In the genomic region with DNA sequence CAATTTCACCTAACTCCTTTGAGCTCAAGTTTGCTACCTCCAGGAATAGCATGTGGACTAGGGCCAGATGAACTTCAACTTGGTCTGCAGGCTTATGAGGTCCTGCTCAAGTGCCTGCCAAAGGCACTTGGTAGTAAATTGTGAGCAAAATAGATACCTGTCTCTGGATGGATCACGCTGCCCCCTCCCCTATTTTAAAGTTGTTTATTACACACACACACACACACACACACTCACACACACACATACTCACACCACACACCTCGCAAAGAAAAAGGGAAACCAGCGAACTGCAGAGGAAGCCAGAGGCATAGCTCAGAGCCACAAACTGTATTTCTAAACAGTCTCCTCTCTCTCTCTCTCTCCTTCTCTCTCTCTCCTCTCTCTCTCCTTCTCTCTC, we compare ENCODE assay signal across 10 mouse cellular contexts. TPM values are rescaled to one million over a fixed set of nuclear protein-coding genes. Genes with fewer than 3 reads are reported as not detected.
DNase-seq lines count a peak whose midpoint lies in the region; ATAC-seq and TF ChIP-seq lines count a peak whose summit lies in the region.
"Had no signal": no experiment of that assay in that cellular context is flagged by ENCODE, and none has a peak within 500 bp of the region (broad histone marks: within the 10 kb centered on the region; RNA-seq: fewer than 3 reads in every experiment).

No protein-coding gene starts in this region.

- ATAC-seq in activated CD4-positive, CD25-positive, alpha-beta regulatory T cell, adult 4 months: no peak

- H3K27me3 ChIP-seq in E14TG2a.4 (ENCODE audit: insufficient read depth, low read length): peaks cover 60% of the 10 kb centered on the region
- peaks cover 51% of the 10 kb centered on the region for H3K27me3 ChIP-seq in limb, embryonic 10.5 days (ENCODE audit: low read depth, poor library complexity, severe bottlenecking)

- intact Hi-C loops in gastrocnemius, adult 2 months (cut with DNase I): loop anchor here (5.0 kb wide), 1 partner anchor 296 kb away; no protein-coding TSS in a partner anchor
- intact Hi-C loops in gastrocnemius, postnatal 36 days (cut with DNase I): loop anchor here (5.0 kb wide), 1 partner anchor 361 kb away; no protein-coding TSS in a partner anchor

- H3K36me3 ChIP-seq in E14TG2a.4 (ENCODE audit: insufficient read depth, low read length): no peaks in the 10 kb centered on the region
- no peaks in the 10 kb centered on the region for H3K36me3 ChIP-seq in limb, embryonic 10.5 days

- no peaks in the 10 kb centered on the region for H3K9me3 ChIP-seq in E14TG2a.4 (ENCODE audit: low read length)
- no peaks in the 10 kb centered on the region for H3K9me3 ChIP-seq in limb, embryonic 10.5 days (replicated peaks)

- no peak for TF ChIP-seq POLR2A in olfactory bulb, adult 2 months (IDR thresholded peaks at IDR 0.05; ENCODE audit: insufficient read depth, low read depth, low read length)

- H3K4me1 ChIP-seq in E14TG2a.4 (replicated peaks; ENCODE audit: low read depth, low read length): peaks cover 62% of the 10 kb centered on the region
- peaks cover 58% of the 10 kb centered on the region for H3K4me1 ChIP-seq in limb, embryonic 10.5 days
- H3K4me1 ChIP-seq in olfactory bulb, adult 2 months (ENCODE audit: control insufficient read depth, insufficient read depth, low read length): peaks cover 22% of the 10 kb centered on the region

- 13% methylated on average over 3 of the region's 3 CpGs for WGBS in limb, embryonic 10.5 days
- WGBS in olfactory bulb, adult 2 months: 38% methylated on average over 3 of the region's 3 CpGs

- H3K27ac ChIP-seq in gastrocnemius, adult 2 months: peak overlapping the region; percentile 99
- no peak overlapping the region for H3K27ac ChIP-seq in limb, embryonic 10.5 days
- peak overlapping the region; percentile 67 for H3K27ac ChIP-seq in olfactory bulb, adult 2 months (ENCODE audit: insufficient read depth, low read depth, low read length)

- DNase-seq in gastrocnemius, adult 2 months: peak; percentile 64
- DNase-seq in gastrocnemius, postnatal 36 days: no peak
- peak; percentile 35 for DNase-seq in heart, adult 8-10 months (ENCODE audit: low spot score)
- no peak for DNase-seq in limb, embryonic 10.5 days (ENCODE audit: low spot score)
- DNase-seq in urinary bladder, postnatal 4 days (ENCODE audit: low spot score in 2 of 2): no peak

- no peak for TF ChIP-seq CTCF in gastrocnemius, adult 2 months (IDR thresholded peaks at IDR 0.05)
- no peak for TF ChIP-seq CTCF in E14TG2a.4 (conservative IDR thresholded peaks at IDR 0.05; ENCODE audit: low read length)
- no peak for TF ChIP-seq CTCF in olfactory bulb, adult 2 months (IDR thresholded peaks at IDR 0.05; ENCODE audit: insufficient read depth, low read depth, low read length)

- peak overlapping the region; percentile 94 for H3K4me3 ChIP-seq in gastrocnemius, adult 2 months
- H3K4me3 ChIP-seq in E14TG2a.4 (replicated peaks; ENCODE audit: low read length): peak overlapping the region; percentile 83; the same call in 1 of the 2 replicates
- H3K4me3 ChIP-seq in limb, embryonic 10.5 days: peak overlapping the region; percentile 64
- H3K4me3 ChIP-seq in olfactory bulb, adult 2 months (ENCODE audit: insufficient read depth, low read depth, low read length): no peak overlapping the region

RNA-seq across cellular contexts. Expression of gene Gm37419, which starts 2.1 kb away (rescaled TPM):
- total RNA-seq in gastrocnemius, adult 2 months (2021): not detected
- total RNA-seq in gastrocnemius, postnatal 36 days (2021): not detected
- not detected for total RNA-seq in heart, adult 8-10 months (2022)
- not detected in 2 replicates for polyA plus RNA-seq in limb, embryonic 10.5 days (2016; fragmentation: Nextera tagmentation; extraction: Ambion mirVana)
- not detected in 2 replicates for polyA plus RNA-seq in olfactory bulb, adult 2 months (2012; ENCODE audit: insufficient read depth, insufficient read length, low replicate concordance, missing spikeins)
- polyA plus RNA-seq in activated CD4-positive, CD25-positive, alpha-beta regulatory T cell, adult 4 months (2017; shearing (Covaris generic)): not detected
- total RNA-seq: ES-E14; heart, adult 18-20 months had no signal

RNA-seq across cellular contexts. Expression of gene Bcl6, which starts 2.5 kb away (rescaled TPM):
- total RNA-seq in gastrocnemius, adult 2 months (2021): 10 to 100 TPM; 62.7 to 71.2 TPM
- 10 to 100 TPM; 40.7 to 68.1 TPM for total RNA-seq in gastrocnemius, postnatal 36 days (2021)
- 10 to 100 TPM; 11.6 to 17.5 (median 14.8) TPM for total RNA-seq in heart, adult 8-10 months (2022)
- polyA plus RNA-seq in limb, embryonic 10.5 days (2016; fragmentation: Nextera tagmentation; extraction: Ambion mirVana): 0.08 and 0.10 TPM in 2 replicates
- polyA plus RNA-seq in olfactory bulb, adult 2 months (2012; ENCODE audit: insufficient read depth, insufficient read length, low replicate concordance, missing spikeins): not detected in 2 replicates
- polyA plus RNA-seq in activated CD4-positive, CD25-positive, alpha-beta regulatory T cell, adult 4 months (2017; shearing (Covaris generic)): 10 to 100 TPM in 1 of 2 experiments, 1 to 10 TPM in 1; 4.3 to 12.9 TPM

RNA-seq across cellular contexts. Expression of gene Rtp2, which starts 54.0 kb away (rescaled TPM):
- not detected for total RNA-seq in gastrocnemius, adult 2 months (2021)
- total RNA-seq in gastrocnemius, postnatal 36 days (2021): not detected
- not detected for total RNA-seq in heart, adult 8-10 months (2022)
- polyA plus RNA-seq in limb, embryonic 10.5 days (2016; fragmentation: Nextera tagmentation; extraction: Ambion mirVana): not detected in 2 replicates
- not detected in 2 replicates for polyA plus RNA-seq in olfactory bulb, adult 2 months (2012; ENCODE audit: insufficient read depth, insufficient read length, low replicate concordance, missing spikeins)
- not detected for polyA plus RNA-seq in activated CD4-positive, CD25-positive, alpha-beta regulatory T cell, adult 4 months (2017; shearing (Covaris generic))
- total RNA-seq: heart, adult 18-20 months had no signal

Comparison
In these comparisons a context has a peak if more than half of its experiments do, and no peak if none do; other contexts are left out.
1. DNase-seq: peak in gastrocnemius, adult 2 months (single experiment) and heart, adult 8-10 months (single experiment); none in gastrocnemius, postnatal 36 days (0 of 2), limb, embryonic 10.5 days (single experiment) and urinary bladder, postnatal 4 days (0 of 2).